Mouse (Mus musculus) hindbrain, embryonic 12.5 days (tissue): ENCODE data around the gene Pick1. TPM values are rescaled to one million over a fixed set of nuclear protein-coding genes. Genes with fewer than 3 reads are reported as not detected.

Source experiments
- ATAC-seq: fragments of 200-750 bp; cut with Nextera tagmentation; 2 replicates; pipeline ENCODE4 v1.8.0; 2017; ENCODE audit warnings: moderate TSS enrichment; ENCODE audit not compliant: low FRiP score
- H3K27ac ChIP-seq: fragments of 300-500 bp; sonication (generic); 2 replicates; pipeline ENCODE4 v1.5.1; 2016; ENCODE audit warnings: mild to moderate bottlenecking
- H3K27me3 ChIP-seq: fragments of 300-500 bp; sonication (generic); 2 replicates; pipeline ENCODE4 v1.6.1; 2016; ENCODE audit warnings: mild to moderate bottlenecking
- H3K36me3 ChIP-seq: fragments of 300-500 bp; sonication (generic); 2 replicates; pipeline ENCODE4 v1.6.1; 2016; ENCODE audit warnings: mild to moderate bottlenecking
- H3K4me1 ChIP-seq: fragments of 300-500 bp; sonication (generic); 2 replicates; pipeline ENCODE4 v1.6.1; 2016
- H3K4me2 ChIP-seq: fragments of 300-500 bp; sonication (generic); replicated peaks from 2 replicates; pipeline ENCODE4 v1.6.1; 2016; ENCODE audit warnings: mild to moderate bottlenecking
- H3K4me3 ChIP-seq: fragments of 300-500 bp; sonication (generic); 2 replicates; pipeline ENCODE4 v1.5.1; 2016; ENCODE audit warnings: mild to moderate bottlenecking
- H3K9ac ChIP-seq: fragments of 300-500 bp; sonication (generic); 2 replicates; pipeline ENCODE4 v1.6.1; 2016; ENCODE audit warnings: mild to moderate bottlenecking, moderate library complexity
- H3K9me3 ChIP-seq: fragments of 300-500 bp; sonication (generic); replicated peaks from 2 replicates; pipeline ENCODE4 v1.6.1; 2016; ENCODE audit warnings: mild to moderate bottlenecking
- WGBS: fragments of 180-500 bp; shearing (Covaris S2); methylation state at CpG from one replicate; pipeline ENCODE4 v1.1.7; 2016; 5-methylcytosine and 5-hydroxymethylcytosine counted together
- polyA plus RNA-seq: library from polyadenylated mRNA; unstranded; fragments of >200 nt; fragmentation: Nextera tagmentation; extraction: Ambion mirVana; gene quantifications from 2 replicates; pipeline ENCODE4 v1.2.1, GENCODE M21; 2016

The Pick1 gene
- polyA plus RNA-seq, 1 experiment from 2014 or later = 67.1 TPM

DNA sequence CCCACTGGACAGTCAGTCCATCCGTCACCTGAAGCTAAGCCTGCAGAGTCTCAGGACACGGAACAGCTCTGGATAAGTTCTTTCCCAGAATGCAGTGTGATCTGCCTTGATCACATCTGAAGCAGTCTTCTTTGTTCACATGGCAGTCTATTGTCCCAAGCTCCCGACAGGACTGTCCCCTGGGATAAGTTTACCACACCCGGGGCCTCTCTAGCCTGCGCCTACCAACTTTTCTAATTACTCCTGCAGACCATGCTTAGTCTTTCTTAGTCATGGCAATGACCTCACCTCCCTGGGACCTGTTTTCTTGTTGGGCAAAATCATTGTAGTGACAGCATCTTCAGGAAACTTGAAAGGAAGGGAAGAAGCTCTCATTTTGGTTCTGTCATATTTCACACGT, 9.1 kb downstream of the Pick1 start:
- WGBS = 80% methylated on average over 6 of the region's 6 CpGs

DNA sequence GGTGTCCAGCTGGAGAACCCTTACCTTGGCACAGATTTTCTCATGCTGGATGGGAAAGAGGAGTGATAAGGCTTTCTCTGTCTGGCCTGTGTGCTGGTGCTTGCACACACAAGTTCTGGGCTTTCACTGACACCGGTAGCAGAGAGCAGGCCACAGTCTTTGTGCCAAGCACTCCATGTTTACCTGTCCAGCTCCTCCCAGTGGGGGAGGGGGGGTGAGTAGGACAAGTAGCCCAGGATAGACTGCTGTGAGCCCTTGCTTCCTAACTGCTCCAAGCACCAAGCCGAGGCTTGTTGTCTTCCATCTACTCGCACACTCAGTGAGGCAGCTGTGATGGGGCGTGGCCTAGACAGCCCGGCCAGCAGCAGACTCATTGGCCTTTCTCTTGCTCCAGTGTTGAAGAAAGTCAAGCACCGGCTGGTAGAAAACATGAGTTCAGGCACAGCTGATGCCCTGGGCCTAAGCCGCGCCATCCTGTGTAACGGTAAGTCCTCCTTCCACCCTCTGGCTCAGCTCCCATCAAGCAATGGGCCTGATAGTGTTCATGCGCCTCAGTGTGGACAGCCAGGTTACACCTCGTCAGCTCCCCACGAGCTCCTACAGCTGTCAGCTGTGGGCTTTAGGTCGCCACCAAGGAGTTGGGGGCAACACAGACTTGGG, 13.7 kb downstream of the Pick1 start:
- WGBS = 78% methylated on average over 13 of the region's 13 CpGs
- Histone ChIP-seq H3K27me3 (no peaks in the 10 kb centered on the region), H3K4me2 (no peak overlapping the region), H3K27ac (no peak overlapping the region), H3K4me1 (peaks cover 5% of the 10 kb centered on the region; the same call in 1 of the 2 replicates), H3K4me3 (no peak overlapping the region), H3K9ac (no peak overlapping the region), H3K36me3 (peaks cover 70% of the 10 kb centered on the region), H3K9me3 (no peaks in the 10 kb centered on the region)
- ATAC-seq = peak; percentile 60

More for the DNA sequence above, 9.1 kb downstream of the Pick1 start:
- no peaks in the 10 kb centered on the region for H3K27me3 ChIP-seq
- H3K4me2 ChIP-seq = no peak overlapping the region
- H3K27ac ChIP-seq = no peak overlapping the region
- peaks cover 76% of the 10 kb centered on the region for H3K36me3 ChIP-seq
- no peaks in the 10 kb centered on the region for H3K9me3 ChIP-seq
- no peaks in the 10 kb centered on the region for H3K4me1 ChIP-seq
- ATAC-seq = no peak
- no peak overlapping the region for H3K4me3 ChIP-seq
- H3K9ac ChIP-seq = no peak overlapping the region

DNA sequence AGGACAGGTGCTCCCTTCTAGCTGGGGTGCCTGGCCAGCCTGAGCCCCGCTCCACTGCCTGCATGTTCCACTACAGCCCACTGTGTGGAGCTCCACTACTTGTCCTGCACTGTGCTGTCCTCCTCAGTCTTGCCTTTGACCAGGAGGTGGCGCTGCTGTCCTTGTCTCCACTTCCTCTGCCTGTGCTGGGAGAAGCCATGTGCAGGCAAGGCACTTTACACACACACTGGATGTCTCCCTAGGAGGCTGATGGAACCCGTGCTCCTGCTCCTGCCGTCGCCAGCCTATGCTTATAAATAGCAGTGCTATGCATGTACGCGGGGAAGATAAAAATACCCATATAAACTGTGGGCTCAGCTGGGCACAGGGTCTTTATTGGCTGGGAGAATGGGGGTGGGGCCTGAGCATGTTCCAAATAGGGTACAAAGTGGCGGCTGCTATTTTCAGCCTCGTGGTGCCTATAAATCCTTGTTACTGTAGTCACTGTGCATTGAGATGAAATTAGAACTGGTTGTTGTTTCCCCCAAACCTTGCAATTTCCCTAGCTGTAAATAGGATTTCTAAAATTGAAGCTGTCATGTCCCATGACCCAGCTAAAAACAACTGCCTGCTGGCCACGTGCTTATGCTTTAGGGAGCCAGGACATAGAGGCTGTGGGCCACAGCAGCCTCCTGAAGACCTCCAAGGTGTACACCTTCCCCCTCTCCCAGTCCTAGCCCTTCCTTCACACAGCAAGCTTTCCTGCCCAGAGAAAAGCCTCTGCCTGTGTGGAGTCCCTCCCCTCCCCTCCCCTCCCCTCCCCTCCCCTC, 14.5 kb downstream of the Pick1 start:
- 26% methylated on average over 10 of the region's 10 CpGs for WGBS
- Histone ChIP-seq H3K4me2 (no peak overlapping the region), H3K9me3 (no peaks in the 10 kb centered on the region), H3K27ac (peak overlapping the region; percentile 31; the same call in 1 of the 2 replicates), H3K4me3 (no peak overlapping the region), H3K27me3 (no peaks in the 10 kb centered on the region), H3K36me3 (peaks cover 70% of the 10 kb centered on the region), H3K4me1 (peaks cover 5% of the 10 kb centered on the region; the same call in 1 of the 2 replicates), H3K9ac (no peak overlapping the region)
- ATAC-seq = peak; percentile 97

DNA sequence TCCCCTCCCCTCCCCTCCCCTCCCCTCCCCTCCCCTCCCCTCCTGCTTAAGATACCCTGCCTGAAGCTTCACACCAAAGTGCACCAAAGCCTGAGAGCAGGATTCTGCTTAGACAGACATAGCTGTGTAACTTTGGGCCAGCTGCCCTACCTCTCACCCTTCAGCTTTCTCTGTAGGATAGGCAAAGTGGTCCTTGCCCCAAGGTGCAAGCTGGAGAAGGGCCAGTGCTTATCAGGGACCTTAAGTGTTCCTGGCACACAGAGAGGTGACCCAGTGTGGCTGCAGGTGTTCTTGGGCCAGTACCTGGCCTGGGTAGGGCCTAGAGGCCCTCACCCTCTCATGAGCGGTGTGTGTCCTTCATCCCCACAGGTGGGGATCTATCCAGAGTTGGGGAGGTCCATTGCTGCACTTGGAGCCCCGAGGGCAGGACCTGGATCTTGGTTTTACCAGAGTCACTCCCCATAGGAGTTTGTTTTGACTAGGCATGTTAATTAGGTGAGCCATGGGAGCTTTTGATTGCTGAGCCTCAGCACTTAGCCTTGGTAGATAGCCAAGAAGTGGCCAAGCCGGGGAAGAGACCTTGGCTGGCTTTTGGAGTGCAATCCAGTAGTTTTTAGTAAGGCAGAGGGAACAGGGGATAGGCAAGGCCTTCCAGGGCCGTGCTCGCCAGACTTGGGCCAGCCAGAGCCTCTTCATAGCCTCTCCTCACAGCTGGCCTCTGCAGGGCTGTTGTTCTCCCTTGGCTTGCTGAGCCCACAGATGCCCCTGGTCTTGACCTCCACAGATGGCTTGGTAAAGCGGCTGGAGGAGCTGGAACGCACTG, 15.3 kb downstream of the Pick1 start:
- H3K27me3 ChIP-seq = no peaks in the 10 kb centered on the region; the same call in 1 of the 2 replicates
- no peak overlapping the region for H3K9ac ChIP-seq
- WGBS = 72% methylated on average over 7 of the region's 7 CpGs
- H3K27ac ChIP-seq = no peak overlapping the region
- no peak overlapping the region for H3K4me3 ChIP-seq
- no peak overlapping the region for H3K4me2 ChIP-seq
- no peaks in the 10 kb centered on the region for H3K9me3 ChIP-seq
- peaks cover 5% of the 10 kb centered on the region; the same call in 1 of the 2 replicates for H3K4me1 ChIP-seq
- H3K36me3 ChIP-seq = peaks cover 74% of the 10 kb centered on the region
- ATAC-seq = no peak

DNA sequence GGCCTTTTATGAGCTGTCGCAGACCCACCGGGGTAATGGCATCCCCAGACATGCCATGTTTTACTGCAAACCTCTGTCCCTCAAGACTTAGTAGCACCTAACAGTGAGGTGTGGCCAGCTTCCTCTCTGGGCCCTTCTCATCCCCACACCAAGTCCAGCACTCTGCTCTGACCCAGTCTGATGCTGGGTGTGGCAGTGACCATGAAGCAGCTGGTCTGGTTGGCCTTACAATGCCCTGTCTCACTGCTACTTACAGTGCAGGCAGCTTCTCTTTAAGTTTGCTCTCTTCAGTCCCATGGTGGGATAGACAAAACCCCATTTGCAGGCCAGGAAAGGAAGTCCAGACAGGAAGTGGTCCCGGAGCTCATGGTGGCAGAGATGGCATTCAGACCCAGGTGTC, 16.3 kb downstream of the Pick1 start:
- Histone ChIP-seq H3K36me3 (peaks cover 68% of the 10 kb centered on the region), H3K4me2 (no peak overlapping the region), H3K4me1 (peaks cover 5% of the 10 kb centered on the region; the same call in 1 of the 2 replicates), H3K4me3 (no peak overlapping the region), H3K9me3 (no peaks in the 10 kb centered on the region), H3K27me3 (peaks cover 3% of the 10 kb centered on the region), H3K27ac (no peak overlapping the region), H3K9ac (no peak overlapping the region)
- 93% methylated on average over 3 of the region's 3 CpGs for WGBS
- ATAC-seq = no peak

DNA sequence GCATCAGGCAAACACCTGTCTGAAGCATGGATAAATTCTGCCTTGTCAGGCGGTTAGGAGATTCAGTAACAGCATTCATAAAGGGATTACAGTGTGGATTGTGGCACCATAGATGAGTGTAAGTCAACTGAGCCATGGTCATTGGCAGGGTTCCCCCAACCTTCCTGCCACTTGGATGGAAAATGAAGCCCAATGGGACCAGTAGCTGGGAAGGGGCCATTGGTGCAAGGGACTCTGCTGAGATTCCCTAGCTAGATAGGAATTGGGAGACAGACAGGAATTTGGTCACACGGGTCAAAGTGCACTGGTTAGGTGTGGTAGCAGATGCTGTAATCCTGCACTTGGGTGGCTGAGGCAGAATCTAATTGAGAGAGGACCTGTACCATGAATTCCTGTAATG, 21.3 kb downstream of the Pick1 start:
- no peak overlapping the region for H3K4me2 ChIP-seq
- ATAC-seq = no peak
- H3K36me3 ChIP-seq = peaks cover 41% of the 10 kb centered on the region
- 83% methylated on average over 2 of the region's 2 CpGs for WGBS
- H3K9me3 ChIP-seq = no peaks in the 10 kb centered on the region
- H3K27me3 ChIP-seq = peaks cover 50% of the 10 kb centered on the region
- H3K27ac ChIP-seq = no peak overlapping the region
- H3K4me1 ChIP-seq = peaks cover 11% of the 10 kb centered on the region
- H3K4me3 ChIP-seq = no peak overlapping the region
- no peak overlapping the region for H3K9ac ChIP-seq

DNA sequence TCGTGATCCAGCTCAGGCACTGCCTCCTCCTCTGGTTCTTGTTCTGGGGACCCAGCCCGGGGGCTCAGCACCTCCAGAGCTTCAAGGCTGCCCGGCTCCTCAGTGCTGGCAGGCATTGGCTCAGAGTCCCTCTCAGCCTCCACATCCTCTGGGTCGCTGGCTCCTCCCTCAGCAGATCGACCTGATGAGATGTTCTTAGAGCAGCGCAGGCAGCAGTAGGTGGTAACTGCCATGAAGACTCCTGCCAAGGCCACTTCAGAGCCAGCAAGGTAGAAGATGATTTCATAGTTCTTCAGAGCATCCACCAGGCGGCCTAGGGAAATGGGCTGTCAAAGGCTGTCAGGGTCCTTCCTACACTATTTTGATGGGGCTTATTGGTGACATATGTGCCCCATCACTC, 22.2 kb downstream of the Pick1 start:
- Histone ChIP-seq H3K4me2 (no peak overlapping the region), H3K4me3 (no peak overlapping the region), H3K27ac (no peak overlapping the region), H3K9ac (no peak overlapping the region), H3K36me3 (peaks cover 32% of the 10 kb centered on the region), H3K4me1 (peaks cover 11% of the 10 kb centered on the region), H3K9me3 (no peaks in the 10 kb centered on the region), H3K27me3 (peaks cover 55% of the 10 kb centered on the region)
- WGBS = 59% methylated on average over 7 of the region's 7 CpGs
- ATAC-seq = no peak

DNA sequence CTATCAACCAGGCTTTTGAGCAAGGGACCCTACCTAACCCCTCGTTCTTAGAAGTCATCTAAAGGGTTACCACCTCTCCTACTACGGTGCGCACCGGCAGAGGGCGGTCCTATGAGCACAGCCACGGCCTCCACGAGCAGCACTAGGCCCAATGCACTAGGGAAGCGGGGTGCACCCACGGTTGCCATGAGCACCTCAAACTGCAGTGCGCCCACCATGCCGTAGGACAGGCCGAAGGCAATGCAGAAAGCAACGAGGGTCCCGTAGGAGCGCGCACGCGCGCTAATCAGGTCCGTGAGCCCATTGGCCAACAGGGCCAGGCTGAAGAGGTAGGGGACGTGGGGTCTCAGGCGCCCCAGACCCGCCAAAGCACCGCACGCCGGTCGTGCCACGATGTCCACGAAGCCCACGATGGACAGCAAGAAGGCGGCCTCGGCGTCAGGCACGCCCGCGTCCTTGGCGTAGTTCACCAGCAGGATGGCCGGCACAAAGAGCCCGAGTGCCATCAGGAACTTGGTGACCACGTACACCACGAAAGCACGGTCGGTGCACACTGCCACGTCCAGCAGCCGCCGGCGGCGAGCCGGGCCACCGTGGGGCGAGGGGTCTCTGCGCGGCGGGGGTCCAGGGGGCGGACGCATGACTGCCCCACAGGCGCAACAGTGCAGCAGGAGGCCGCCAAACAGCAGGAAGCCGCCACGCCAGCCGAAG, 23.0 kb downstream of the Pick1 start:
- Histone ChIP-seq H3K4me1 (peaks cover 11% of the 10 kb centered on the region), H3K27me3 (peaks cover 55% of the 10 kb centered on the region), H3K4me2 (peak overlapping the region; percentile 72), H3K9ac (peak overlapping the region; percentile 51), H3K36me3 (peaks cover 24% of the 10 kb centered on the region), H3K4me3 (peak overlapping the region; percentile 37), H3K9me3 (no peaks in the 10 kb centered on the region), H3K27ac (no peak overlapping the region)
- 2% methylated on average over 60 of the region's 61 CpGs for WGBS
- peak; percentile 54 for ATAC-seq

DNA sequence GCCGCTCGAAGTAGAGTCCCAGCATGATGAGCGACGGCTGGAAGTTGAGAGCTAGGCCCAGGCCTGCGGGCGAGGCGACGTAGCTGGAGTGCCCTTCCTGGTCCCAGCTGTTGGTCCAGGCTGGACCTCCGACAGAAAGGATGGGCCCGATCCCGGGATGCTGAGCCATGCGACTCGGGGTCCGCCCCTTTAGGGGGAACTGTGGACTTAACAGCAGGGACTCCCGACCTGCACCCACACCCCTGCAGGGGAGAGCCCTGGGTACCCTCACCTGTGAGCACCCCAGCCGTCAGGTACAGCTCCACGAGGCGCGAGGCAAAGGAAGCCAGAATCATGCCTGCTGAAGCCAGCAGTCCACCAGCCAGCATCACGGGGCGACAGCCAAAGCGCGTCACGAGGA, 23.6 kb downstream of the Pick1 start:
- peaks cover 20% of the 10 kb centered on the region for H3K36me3 ChIP-seq
- H3K4me2 ChIP-seq = peak overlapping the region; percentile 72
- H3K4me3 ChIP-seq = peak overlapping the region; percentile 37
- H3K9ac ChIP-seq = peak overlapping the region; percentile 51
- H3K9me3 ChIP-seq = no peaks in the 10 kb centered on the region
- peak; percentile 43; the same call in 1 of the 2 replicates for ATAC-seq
- H3K4me1 ChIP-seq = peaks cover 11% of the 10 kb centered on the region
- 31% methylated on average over 24 of the region's 24 CpGs for WGBS
- peaks cover 55% of the 10 kb centered on the region for H3K27me3 ChIP-seq
- H3K27ac ChIP-seq = no peak overlapping the region

DNA sequence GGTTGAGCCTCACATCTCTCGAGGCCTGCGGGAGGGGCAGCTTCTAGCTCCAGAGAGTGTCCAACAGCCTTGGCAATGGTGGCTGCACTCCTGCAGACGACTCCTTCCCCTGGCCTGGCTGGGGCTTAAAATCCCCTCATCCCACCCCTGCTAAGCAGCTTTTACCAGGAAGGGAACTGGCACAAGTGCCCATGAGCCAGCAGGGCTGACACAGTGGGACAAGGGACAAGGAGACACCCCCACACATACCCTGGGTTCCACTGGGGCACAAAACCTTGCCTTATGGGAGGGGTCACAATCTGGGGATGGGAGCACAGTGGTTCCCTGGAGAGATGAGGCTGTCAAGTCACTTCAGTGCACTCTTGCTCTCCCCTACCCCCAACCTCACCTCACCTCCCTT, 25.7 kb downstream of the Pick1 start, which contains the start of gene Slc16a8:
Gene Slc16a8 (minus strand): TSS at position 101 of the 400 bp plus-strand sequence.
- ATAC-seq = no peak
- Histone ChIP-seq H3K4me2 (no peak within 1 kb of the TSS), H3K9me3 (no peaks in the 10 kb centered on the region), H3K27me3 (peaks cover 71% of the 10 kb centered on the region), H3K36me3 (peaks cover under 1% of the 10 kb centered on the region; the same call in 1 of the 2 replicates), H3K4me3 (no peak within 1 kb of the TSS), H3K27ac (no peak within 1 kb of the TSS), H3K9ac (no peak within 1 kb of the TSS), H3K4me1 (peaks cover 11% of the 10 kb centered on the region)
- 27% methylated on average over 3 of the region's 3 CpGs for WGBS

DNA sequence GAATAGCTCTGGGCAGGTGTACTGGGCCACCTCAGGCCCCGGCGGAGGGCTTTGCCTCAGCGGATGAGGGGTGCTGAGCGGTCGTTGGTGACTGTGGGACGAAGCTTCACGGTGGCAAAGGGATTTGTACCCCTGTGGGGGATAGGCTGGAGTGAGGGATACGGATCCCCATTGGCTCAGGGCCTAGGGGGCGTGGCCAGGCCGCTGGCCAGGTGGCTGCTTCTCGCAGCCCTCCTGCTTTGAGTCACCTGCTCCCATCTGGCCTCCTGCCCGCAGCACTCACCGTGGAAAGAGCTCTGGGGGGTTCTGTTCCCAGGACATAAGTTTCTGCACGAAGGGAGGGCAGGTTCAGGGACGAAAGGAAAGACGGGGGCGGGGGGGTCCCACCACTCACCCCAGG, 29.5 kb downstream of the Pick1 start:
- H3K27ac ChIP-seq = no peak overlapping the region
- H3K4me3 ChIP-seq = no peak overlapping the region
- H3K4me1 ChIP-seq = peaks cover 13% of the 10 kb centered on the region
- no peak for ATAC-seq
- H3K36me3 ChIP-seq = no peaks in the 10 kb centered on the region
- no peaks in the 10 kb centered on the region for H3K9me3 ChIP-seq
- no peak overlapping the region for H3K9ac ChIP-seq
- WGBS = 31% methylated on average over 17 of the region's 17 CpGs
- H3K27me3 ChIP-seq = peaks cover 74% of the 10 kb centered on the region
- H3K4me2 ChIP-seq = no peak overlapping the region
